8 mouse cellular contexts compared by ENCODE assay signal in genomic region chr1:52231939-52232765, GRCm38 (mm10). TPM values are rescaled to one million over a fixed set of nuclear protein-coding genes. Genes with fewer than 3 reads are reported as not detected.
DNase-seq lines count a peak whose midpoint lies in the region; ATAC-seq and TF ChIP-seq lines count a peak whose summit lies in the region.

No protein-coding gene starts in this region.

- H3K4me1 ChIP-seq in ES-E14 (ENCODE audit: control insufficient read depth in 2 of 2, insufficient read depth in 2 of 2, low read length in 2 of 2, poor library complexity in 1 of 2) = peaks cover 0 to 7% of the 10 kb centered on the region in 2 experiments; a peak in 2 of 4 replicates
- peaks cover 23% of the 10 kb centered on the region for H3K4me1 ChIP-seq in forebrain, embryonic 15.5 days
- H3K4me1 ChIP-seq in lung, embryonic 14.5 days (ENCODE audit: insufficient read depth) = peaks cover 8% of the 10 kb centered on the region; the same call in 1 of the 2 replicates

- peak overlapping the region; percentile 90 for H3K9ac ChIP-seq in ES-E14 (ENCODE audit: insufficient read depth, low read depth, low read length, poor library complexity, severe bottlenecking)
- peak overlapping the region; percentile 93 for H3K9ac ChIP-seq in forebrain, embryonic 15.5 days (replicated peaks)
- peak overlapping the region; percentile 94 for H3K9ac ChIP-seq in lung, embryonic 14.5 days

- H3K27me3 ChIP-seq in forebrain, embryonic 15.5 days = no peaks in the 10 kb centered on the region
- H3K27me3 ChIP-seq in lung, embryonic 14.5 days (ENCODE audit: insufficient read depth, low read length) = no peaks in the 10 kb centered on the region

- H3K36me3 ChIP-seq in ES-E14 (ENCODE audit: control insufficient read depth, insufficient read depth, low read length, poor library complexity, severe bottlenecking) = no peaks in the 10 kb centered on the region
- H3K36me3 ChIP-seq in forebrain, embryonic 15.5 days = no peaks in the 10 kb centered on the region
- H3K36me3 ChIP-seq in lung, embryonic 14.5 days (ENCODE audit: insufficient read depth) = no peaks in the 10 kb centered on the region

- under 1% methylated on average over 66 of the region's 69 CpGs for WGBS in forebrain, embryonic 15.5 days
- under 1% methylated on average over 60 of the region's 69 CpGs for WGBS in lung, embryonic 14.5 days

- in situ Hi-C loops in ES-E14 (cut with MboI; ENCODE audit: low sequenced_read_pairs in 2 of 2, unreplicated experiment in 2 of 2) = no loop called here

- peak overlapping the region; percentile 66 for H3K27ac ChIP-seq in ES-E14 (ENCODE audit: insufficient read depth, low read depth, low read length, poor library complexity, severe bottlenecking)
- peak overlapping the region; percentile 97 for H3K27ac ChIP-seq in forebrain, embryonic 15.5 days (replicated peaks)
- H3K27ac ChIP-seq in lung, embryonic 14.5 days (ENCODE audit: low read depth) = peak overlapping the region; percentile 97

- no peaks in the 10 kb centered on the region for H3K9me3 ChIP-seq in ES-E14 (ENCODE audit: control insufficient read depth, insufficient read depth, low read depth, low read length)
- no peaks in the 10 kb centered on the region for H3K9me3 ChIP-seq in forebrain, embryonic 15.5 days
- H3K9me3 ChIP-seq in lung, embryonic 14.5 days (ENCODE audit: low read depth, low read length) = no peaks in the 10 kb centered on the region

- peak; percentile 20 for DNase-seq in ES-E14 (ENCODE audit: low read depth, low spot score)
- DNase-seq in cerebellum, adult 11 months = peak; percentile 63
- peak; percentile 36 for DNase-seq in heart, postnatal 25 days (ENCODE audit: low spot score)
- DNase-seq in layer of hippocampus, adult 8-10 months (ENCODE audit: low spot score in 2 of 2) = peak; percentile 45 to 51
- DNase-seq in lung, embryonic 14.5 days = peak; percentile 75
- DNase-seq in testis, postnatal 14 days (ENCODE audit: low spot score) = peak; percentile 77

- no peak for TF ChIP-seq CTCF in lung, embryonic 14.5 days (IDR thresholded peaks at IDR 0.05; ENCODE audit: low read depth)

- intact Hi-C loops in heart, postnatal 25 days (cut with DNase I) = loop anchor here (5.0 kb wide), 2 partner anchors 55 to 260 kb away; no protein-coding TSS in a partner anchor

- peak overlapping the region; percentile 86 to 96 for H3K4me3 ChIP-seq in ES-E14 (ENCODE audit: insufficient read depth in 1 of 2, low read depth in 1 of 2, low read length in 2 of 2, poor library complexity in 1 of 2, severe bottlenecking in 1 of 2)
- H3K4me3 ChIP-seq in forebrain, embryonic 15.5 days = peak overlapping the region; percentile 89
- H3K4me3 ChIP-seq in lung, embryonic 14.5 days (ENCODE audit: low read depth, low read length) = peak overlapping the region; percentile 91

- ATAC-seq in forebrain, embryonic 15.5 days (replicated peaks) = peak; percentile 47
- ATAC-seq in lung, embryonic 14.5 days (ENCODE audit: insufficient read depth) = peak; percentile 15
- ATAC-seq in neutrophil, adult 5-6 weeks (ENCODE audit: extremely low read depth, insufficient number of reproducible peaks, low FRiP score, poor library complexity, severe bottlenecking) = peak; percentile 28; the same call in 1 of the 2 replicates

- H3K4me2 ChIP-seq in forebrain, embryonic 15.5 days (replicated peaks) = peak overlapping the region; percentile 57
- H3K4me2 ChIP-seq in lung, embryonic 14.5 days = peak overlapping the region; percentile 86

TF ChIP-seq in ES-E14, 5 proteins besides CTCF, POLR2A, EP300 and RAD21:
- TF ChIP-seq CHD2 (IDR thresholded peaks at IDR 0.05; ENCODE audit: low read depth, low read length) = no peak
- no peak for TF ChIP-seq ZC3H11A (IDR thresholded peaks at IDR 0.05; ENCODE audit: borderline replicate concordance, low read depth, low read length)
- no peak for TF ChIP-seq ZNF384 (IDR thresholded peaks at IDR 0.05; ENCODE audit: low read depth, low read length)
- TF ChIP-seq MAFK (IDR thresholded peaks at IDR 0.05; ENCODE audit: insufficient read depth, low read depth, low read length) = no peak
- TF ChIP-seq HCFC1 (IDR thresholded peaks at IDR 0.05; ENCODE audit: borderline replicate concordance, insufficient read depth, low read length) = no peak

RNA-seq across cellular contexts. Expression of gene Gls, which starts 0.9 kb away (rescaled TPM):
- 76.8 and 91.2 TPM in 2 replicates for total RNA-seq in ES-E14 (2012; rRNA removed)
- 35.4 and 37.1 TPM in 2 replicates for polyA plus RNA-seq in forebrain, embryonic 15.5 days (2015; fragmentation: Nextera tagmentation; extraction: Ambion mirVana)
- total RNA-seq in heart, postnatal 25 days (2021) = 100 to 1,000 TPM in 1 of 2 experiments, 10 to 100 TPM in 1; 80.4 to 106 TPM
- total RNA-seq in layer of hippocampus, adult 8-10 months (2022) = 100 to 1,000 TPM; 331 to 426 (median 367) TPM
- 34.3 and 34.4 TPM in 2 replicates for polyA plus RNA-seq in lung, embryonic 14.5 days (2014; fragmentation: Nextera tagmentation; extraction: Ambion mirVana)
- 254 and 296 TPM in 2 replicates for total RNA-seq in neutrophil, adult 5-6 weeks (2017)

Comparison
In these comparisons a context has a peak if more than half of its experiments do, and no peak if none do; other contexts are left out.
1. Peak in every context shown above with its lines: DNase-seq, ATAC-seq, H3K4me3 ChIP-seq and H3K27ac ChIP-seq.
2. DNase-seq: peak in every context shown above with its lines; median percentile 77 in testis, postnatal 14 days; 75 in lung, embryonic 14.5 days; 63 in cerebellum, adult 11 months; 48 in layer of hippocampus, adult 8-10 months; 36 in heart, postnatal 25 days; 20 in ES-E14.